Mouse (Mus musculus) kidney, postnatal 10 days (tissue): ENCODE data around the gene Dpp6.

Experiments
- DNase-seq: peaks from one replicate; pipeline ENCODE4 v3.0.0; 2021; ENCODE audit warnings: mixed read lengths

The Dpp6 gene

DNA sequence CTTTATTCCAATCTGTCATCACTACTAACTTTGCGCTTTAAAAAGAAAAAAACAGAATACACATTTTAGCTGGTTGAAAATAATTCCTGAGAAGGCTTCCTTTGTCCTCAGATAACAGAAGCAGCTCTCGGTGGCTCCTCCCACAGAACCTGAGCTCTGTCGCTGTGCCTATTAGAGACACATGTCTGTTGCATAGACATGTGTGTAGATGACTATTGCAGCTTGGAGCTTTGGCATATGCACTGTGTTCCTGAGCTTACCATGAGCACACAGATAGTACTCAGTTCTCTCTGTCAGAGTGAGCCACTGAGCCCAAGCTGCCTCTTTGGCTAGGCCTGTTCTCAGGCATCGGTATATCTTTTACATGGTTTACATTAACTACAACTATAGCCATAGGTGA, 732.3 kb downstream of the Dpp6 start:
- no peak for DNase-seq

DNA sequence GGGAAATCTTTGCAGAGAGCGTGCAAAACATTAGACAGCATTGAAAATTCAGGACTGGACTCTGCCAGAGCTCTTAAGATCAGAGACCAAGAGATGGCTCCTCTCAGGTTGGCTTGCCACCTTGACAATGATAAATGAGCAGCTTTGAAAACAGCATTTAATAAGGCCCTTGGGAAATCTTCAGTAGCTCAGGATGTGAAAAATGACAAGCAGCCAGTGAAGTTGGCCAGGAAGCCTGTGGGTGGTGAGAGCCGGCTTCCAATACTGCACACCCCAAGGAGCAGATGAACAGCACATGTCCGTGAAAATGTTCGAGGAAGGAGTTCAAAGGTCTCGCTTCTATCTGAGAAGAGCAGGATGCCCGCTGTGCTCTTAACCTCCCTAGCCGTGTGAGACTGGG, 748.7 kb downstream of the Dpp6 start:
- DNase-seq = no peak

DNA sequence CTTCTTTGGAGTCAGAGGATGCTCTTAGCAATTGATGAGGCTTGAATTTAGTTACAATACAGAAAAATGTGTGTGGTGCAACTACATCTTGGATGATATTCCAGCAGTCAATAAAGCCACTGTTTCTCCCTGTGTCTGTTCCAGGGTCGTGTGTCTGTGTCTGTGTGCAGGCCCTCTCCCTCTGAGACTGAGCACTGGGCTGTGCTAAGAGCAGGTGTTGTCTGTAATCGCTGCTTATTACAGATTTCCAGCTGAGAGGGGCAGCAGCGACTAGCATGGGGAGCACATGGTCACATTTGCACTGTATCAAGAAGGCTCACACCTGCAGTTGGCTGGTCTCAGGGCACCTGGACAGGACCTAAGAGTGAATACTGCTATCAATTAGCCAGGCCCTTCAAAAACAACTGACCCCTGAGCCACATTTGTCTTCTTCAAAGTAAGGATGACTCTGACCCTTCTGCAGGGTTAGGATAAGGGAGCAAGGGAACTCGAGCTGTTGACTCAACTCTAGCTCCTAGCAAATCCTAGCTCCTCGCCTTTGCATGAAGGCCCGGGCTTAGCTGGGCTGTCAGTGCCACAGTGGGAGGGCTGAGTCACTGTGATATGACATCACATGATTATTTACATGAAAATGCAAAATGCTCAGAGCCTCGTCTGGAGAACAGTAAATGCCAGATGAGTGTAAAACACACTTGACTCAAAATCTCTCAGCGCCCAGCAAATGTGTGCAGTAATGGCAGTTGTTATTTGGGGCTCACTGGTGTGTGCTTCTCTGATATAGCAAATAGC, 771.2 kb downstream of the Dpp6 start:
- DNase-seq = no peak

DNA sequence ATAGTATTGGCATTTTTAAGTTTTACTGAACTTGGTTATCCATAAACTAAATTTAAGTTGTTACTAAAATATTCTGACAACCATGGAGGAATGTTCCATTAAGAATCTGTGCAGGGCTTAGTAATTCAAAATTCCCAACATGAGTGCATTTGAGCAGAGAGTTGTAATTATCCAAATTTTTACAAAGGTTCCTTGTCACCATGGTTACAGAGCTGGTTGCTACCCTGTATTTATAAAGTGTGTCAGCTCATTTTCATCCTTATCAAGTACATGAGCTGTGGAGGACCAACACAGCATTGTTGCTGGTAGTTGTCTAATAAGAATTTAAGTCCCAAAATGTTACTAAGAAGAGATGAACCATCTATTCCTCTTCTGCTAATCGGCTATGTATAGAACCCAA, 787.1 kb downstream of the Dpp6 start:
- DNase-seq = no peak

DNA sequence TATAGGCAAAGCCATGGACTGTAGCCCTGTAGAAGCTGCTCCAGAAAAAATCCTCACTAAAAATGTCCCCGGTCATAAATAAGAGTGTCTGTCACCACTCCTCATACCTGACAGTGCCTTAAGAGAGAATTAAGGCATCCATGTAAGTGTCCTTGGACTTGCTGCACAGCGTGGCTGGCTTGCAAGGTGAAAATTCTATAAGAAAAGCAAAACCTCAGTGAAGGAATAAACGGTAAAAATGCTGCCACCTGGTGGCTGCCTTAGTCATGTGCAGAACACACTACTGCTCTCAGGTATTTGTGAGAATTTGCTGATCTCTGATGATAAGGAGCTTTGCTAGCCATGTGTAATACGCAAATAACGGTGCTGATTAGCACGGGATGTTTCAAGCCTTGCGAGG, 798.8 kb downstream of the Dpp6 start:
- DNase-seq = peak; percentile 61

DNA sequence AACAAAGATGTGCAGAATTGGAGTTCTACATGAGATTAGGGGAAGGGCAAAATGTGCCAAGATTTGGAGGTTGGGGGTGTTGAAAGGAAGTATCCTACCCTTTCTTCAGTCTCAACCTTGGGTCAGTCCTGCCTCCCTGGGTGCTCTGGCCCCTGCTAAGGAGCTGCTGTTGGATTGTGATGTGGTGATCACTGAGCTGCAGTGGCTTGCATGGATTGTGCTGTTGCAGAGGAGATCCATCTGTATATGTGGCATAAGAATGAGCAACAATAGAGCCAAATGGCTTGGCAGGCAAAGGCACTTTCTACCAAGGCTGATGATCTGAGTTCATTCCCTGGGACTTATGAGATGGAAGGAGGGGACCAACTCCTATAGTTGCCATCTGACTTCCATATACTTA, 804.8 kb downstream of the Dpp6 start:
- no peak for DNase-seq

DNA sequence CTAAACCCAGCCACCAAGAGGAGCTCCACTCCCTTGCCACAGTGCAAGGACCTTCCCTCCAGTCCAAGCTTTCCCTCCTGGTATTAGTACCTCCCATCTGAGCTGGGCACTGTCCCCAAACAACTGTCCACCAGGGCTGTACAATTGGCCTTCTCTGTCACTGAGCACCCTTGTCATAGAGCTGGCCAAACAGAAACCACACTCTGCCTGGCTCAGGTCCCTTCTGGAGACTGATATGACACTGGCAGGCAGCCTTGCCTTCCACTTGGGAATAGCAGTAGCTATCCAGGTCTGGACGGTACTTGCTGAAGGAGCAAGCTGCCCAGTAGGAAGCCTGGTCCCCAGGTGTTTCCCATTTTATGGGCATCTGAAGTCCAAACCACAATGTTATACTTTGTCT, 806.9 kb downstream of the Dpp6 start:
- DNase-seq = no peak

DNA sequence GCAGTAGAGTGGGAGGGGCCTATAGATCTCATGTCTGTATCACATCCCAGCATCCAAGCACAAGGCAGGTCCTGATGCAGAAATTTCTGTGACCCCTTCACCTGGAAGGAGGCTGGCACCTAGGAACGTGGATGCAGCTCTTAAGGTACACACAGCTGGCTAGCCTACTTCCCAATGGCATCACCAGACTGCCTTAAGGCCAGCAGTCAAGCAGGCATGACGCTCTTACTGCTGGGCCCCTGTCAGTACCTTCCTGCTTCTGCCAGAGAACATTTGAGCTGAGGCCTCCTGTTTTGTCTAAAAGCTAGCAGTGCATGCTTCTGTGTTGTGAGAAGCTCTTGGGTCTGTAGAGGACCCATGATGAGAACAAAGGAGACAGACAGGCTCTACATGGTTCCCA, 815.1 kb downstream of the Dpp6 start:
- no peak for DNase-seq

DNA sequence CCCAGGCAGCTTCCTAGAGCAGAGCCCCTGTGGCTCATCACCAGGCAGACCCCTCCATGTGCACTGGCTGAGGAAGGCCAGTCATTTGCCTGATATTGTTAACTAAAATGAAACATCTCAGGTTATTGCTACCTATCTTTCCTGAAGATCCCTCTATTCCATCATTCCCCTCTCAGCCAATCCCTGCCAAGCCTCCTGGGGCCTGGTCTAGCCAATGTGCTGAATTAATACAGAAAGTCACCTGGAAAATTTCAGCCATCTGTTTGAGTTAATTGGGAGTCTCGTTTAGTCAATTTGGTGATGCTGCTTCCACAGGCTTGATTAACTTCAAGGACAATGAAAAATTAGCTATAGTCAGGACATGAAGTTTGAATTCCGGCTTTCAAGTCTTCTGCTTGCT, 818.9 kb downstream of the Dpp6 start:
- no peak for DNase-seq

DNA sequence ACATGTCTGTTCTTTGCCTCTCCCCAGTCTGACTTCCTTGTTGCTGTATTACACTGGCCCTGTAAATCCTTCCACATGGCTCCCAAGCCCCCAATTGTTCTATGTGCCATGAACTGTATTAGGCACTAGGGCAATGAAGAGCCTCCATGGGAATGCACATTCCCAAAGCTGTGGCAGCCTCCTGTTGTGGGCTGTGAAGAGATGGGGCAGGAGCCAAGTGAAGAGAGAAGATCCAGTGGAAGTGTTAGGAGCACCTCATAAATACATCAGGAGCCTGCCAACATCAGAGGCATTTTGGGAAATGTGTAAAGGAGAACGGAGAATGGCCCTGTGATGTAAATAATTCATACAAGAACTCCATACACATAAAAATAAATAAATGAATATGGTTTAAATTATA, 824.9 kb downstream of the Dpp6 start:
- DNase-seq = no peak

DNA sequence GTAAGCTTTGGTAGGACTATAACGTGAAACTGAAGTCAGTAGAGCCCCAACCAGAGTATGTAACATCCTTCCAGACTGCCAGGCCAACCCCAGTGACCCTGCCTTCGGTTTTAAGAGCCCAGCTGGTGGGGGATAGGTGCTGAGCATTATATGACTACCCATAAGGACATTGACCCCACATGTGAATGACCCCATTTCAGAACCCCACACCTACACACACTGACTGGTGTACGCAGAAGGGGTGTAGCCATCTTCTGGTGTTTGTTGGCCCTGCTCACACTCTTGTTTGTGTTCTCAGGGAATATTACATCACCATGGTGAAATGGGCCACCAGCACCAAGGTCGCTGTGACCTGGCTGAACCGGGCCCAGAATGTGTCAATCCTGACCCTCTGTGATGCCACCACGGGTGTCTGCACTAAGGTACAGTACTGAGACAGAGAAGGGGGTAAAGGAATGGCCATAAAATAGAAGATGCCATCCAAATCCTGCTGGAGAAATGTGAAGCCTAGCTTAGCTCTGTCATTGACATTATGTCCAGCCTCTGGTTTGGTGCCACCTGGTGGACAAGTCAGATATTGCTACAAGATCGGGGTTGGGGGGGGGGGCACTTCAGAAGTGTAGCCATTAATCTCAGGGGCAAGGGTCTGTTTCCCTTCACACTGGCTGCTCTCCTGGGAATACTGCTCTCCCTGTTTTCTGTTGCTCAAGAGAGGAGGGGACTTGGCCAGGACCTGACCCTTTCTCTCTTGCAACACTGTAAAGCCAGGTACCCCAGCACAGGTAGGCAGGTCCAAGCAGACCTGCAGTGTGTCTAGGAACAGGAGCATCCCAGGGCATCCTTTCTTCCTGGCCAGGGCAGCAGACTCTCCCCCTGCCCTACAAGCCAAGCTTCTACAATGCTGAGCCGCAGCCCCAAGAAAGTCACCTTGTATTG, 835.1 kb downstream of the Dpp6 start:
- peak; percentile 49 for DNase-seq

DNA sequence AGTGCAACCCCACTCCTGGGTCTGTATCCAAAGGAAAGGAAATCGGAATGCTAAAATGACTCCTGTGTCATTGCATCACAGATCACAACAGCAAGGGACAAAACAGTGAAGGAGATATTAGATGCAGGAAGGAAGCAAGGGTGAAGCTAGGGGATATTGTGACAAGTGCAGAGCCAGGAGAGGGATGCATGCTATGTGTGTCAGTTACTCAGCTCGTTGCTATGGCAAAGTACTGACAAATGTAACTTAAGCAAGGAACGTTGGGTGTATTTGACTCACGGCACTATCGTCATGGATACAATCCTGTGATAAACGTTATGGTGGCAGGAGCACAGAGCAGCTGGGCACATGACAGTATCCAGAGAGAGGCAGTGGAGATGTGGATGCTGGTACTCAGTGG, 839.1 kb downstream of the Dpp6 start:
- DNase-seq = no peak

DNA sequence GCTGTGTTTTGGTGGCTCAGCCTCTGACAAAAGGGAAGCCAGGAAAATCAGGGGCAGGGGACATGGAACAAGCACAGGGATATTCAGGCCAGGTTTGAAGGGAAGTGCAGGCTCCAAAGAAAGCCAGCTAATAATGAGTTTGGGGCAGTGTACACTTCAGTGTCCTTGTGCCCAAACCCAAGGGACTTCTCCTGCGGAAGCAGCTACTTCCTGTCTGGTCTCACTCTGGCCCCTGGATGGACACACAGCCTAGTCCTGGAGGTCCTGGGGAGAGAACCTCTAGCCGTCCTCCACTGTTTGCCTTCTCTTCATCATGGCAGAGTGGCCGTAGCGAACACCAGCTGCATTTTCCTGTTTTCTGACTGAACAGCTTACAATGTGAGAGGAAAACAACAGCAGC, 840.7 kb downstream of the Dpp6 start:
- DNase-seq = peak; percentile 12

DNA sequence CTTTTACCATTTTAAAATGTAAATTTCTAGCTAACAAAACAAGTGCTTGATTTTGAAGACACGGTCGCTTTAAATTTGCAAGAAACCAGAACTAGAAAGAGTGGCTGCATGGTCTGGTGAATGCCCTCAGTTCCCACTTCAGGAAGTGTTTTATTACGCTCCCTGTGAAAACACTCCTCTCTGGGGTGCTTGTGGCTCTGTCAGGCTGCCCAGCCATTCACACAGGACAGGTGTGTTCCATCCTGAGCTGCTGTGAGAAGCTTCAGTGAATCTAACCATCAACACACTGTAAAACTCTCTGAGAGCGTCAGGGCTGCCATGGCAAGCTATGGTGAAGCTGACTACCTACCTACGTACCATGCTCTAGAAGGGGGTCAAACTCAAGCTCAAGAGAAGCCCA, 841.2 kb downstream of the Dpp6 start:
- DNase-seq = no peak

DNA sequence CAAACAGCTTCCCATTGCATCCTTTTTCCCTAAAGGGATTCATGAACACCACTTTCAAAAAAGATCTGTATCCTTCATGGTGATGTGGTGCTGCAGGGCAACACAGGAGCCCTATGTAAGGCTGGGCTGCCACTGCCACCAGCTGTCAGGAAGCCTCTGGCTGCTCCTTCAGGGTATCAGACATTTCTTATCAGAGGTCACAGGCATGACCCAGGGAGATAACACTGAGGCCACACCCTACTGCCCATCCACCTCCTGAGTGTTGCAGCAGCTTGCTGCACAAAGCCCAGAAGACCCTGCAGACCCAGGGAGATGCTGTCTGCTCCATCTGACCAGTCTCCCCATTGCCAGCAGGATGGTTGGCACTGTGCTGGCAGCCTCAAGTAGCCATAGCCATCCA, 841.6 kb downstream of the Dpp6 start:
- DNase-seq = no peak

DNA sequence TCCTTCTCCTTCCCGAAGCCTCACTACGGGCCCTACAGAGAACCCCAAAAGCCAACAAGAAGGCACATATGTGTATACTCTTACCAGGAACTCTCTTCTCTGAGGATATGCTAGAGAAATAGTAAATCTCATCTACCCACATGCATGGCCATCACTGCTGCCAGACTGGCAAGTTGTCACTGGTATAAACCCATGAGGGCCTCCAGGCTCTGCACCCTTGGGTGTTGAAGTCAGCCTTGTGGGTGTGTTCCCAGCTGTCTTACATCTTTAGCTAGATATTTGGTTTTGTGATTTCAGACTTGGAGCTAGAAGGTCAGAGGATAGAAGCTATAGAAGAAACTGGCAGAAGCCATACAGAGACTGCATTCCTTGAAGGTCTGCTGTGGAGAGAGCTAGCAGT, 842.0 kb downstream of the Dpp6 start:
- DNase-seq = no peak

DNA sequence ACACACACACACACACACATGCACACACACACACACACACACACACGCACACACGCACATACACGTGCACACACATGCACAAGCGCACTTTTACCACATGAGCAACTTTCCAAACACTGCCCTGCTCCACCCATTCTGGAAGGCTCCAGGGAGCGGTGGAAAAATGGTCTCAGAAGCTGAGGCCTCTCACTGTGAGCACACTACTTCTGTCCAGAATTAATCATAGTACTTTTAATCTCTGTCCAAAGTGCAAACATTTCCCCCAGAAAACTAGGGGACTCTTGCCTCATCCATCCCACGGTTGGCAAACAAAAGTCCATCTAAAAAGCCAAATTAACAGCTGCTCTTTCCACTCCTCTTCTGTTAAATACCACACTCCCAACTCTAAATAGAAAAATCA, 842.8 kb downstream of the Dpp6 start:
- no peak for DNase-seq

DNA sequence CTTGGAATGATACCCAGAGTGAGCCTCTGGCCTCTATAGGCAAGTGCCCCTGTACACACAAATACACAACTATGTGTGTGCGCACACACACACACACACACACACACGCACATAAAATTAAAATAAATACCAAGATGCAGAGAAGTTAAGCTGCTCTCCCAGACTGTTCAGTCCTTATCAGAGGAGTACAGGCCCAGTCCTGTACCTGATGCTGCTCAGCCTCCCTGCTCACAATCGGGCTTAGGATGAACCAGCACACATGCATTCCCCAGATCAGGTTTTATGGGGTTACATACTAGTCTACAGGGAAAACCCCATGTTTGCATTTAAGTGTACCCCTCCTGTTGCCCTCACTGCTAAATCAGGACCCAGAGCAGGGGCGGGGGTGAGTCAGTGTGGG, 847.1 kb downstream of the Dpp6 start:
- DNase-seq = no peak

DNA sequence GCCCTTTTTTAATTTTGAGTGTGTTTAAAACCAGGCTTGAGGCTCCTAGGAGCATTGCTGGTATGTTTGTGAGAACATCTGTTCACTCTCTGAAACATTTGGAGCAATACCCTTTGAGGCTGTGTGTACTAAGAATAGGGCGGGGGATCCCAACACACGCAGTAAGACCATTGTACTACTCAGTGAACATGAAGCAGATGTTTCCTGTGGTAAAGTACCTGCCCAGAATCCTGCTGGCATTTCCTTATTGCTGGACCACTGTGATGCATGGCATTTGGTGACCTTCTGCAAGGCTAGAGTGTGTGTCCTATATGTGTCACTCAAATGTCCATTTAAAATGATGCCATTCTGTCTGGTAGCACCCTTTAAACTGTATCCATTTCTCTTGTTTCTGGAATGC, 854.5 kb downstream of the Dpp6 start:
- DNase-seq = peak; percentile 8

DNA sequence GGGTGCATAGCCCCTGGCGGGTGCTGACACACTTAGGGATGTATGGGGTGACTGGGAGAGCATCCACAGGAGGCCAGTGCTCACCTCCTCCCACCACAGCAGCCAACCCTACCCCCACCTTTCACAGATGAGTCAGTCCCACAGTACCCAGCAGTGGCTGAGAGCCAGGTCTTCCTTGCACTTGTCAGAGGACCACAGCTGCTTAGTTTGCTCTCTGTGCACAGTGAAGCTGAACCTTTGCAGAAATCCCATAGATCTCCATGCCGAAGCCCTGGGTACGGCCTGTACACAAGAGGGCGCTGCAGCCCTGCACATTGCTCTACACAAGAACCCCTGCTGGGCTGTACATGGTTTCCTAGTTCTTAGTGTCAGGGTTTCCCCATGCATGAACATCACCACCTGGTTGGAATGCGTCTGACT, 860.3 kb downstream of the Dpp6 start:
- peak; percentile 54 for DNase-seq

DNA sequence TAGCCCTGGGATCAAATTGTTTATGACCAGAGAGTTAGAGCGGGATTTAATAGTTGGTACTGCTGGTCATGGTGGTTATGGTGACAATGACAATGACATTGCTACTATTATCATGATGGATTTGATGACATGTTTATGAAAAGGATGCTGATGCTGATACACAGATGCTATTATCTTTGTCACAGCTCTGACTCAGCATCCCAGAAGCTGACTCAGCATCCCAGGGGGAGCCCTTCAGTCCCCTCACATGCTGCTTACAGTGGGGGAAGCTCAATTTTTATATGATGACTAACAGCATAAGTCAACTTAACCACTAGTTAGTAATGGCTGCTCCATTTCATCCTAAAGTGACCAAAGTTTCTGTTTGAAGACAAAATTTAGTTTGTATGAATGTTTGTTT, 862.1 kb downstream of the Dpp6 start:
- no peak for DNase-seq

DNA sequence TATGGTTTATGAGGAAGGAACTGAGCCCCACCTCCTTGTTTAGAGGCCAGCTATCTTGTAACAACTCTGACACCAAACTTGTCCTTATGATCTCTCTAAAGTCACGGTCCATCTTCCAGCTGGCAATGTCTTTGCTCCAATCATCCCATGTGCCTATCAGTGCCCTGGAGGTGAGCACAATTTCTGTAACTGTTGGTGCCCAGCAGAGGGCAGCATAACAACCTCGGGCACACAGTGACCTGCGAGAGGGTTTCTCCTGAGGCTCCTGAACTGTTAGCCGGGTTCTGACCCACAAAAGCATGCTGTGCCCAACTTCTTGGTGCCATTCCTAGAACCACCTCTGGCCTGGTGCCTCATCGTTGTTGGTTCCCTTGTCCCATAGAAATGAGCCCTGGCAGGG, 863.5 kb downstream of the Dpp6 start:
- DNase-seq = peak; percentile 46

DNA sequence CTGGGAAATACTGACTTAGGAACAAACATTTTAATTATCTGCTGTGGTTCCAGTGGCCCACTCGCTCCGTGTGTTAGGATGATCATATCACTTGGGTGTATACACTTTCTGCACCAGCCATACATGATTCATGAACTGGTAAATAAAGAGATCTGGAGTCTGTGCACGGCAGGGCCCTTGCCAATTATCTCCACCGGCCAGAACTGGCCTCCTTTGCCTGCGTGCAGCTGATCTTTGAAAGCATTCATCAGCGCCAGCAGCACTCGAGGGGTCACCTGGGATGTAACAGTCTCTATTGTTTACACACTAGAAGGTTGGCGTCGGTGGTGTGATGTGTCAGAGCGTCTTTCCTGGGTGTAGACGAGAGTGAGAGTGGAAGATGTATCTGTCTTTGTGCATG, 868.2 kb downstream of the Dpp6 start:
- no peak for DNase-seq

DNA sequence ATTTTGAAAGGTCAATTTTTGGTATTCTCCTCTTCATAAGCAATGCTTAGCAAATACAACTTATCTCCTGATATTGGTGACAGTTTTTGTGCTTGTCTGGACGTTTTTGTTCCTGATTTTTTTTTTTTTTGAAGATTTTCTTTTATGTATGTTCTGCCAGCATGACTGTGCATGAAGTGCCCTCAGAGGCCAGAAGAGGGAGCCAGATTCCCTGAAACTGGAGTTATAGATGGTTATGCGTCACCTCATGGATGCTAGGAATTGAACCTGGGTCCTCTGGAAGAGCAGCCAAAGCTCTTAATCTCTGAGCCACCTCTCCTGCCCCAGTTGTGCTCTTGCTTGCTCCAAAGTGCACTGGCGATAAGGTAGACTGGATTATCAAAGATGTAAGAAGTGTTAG, 868.9 kb downstream of the Dpp6 start:
- DNase-seq = no peak
